Mouse (Mus musculus) cortical plate, adult 2 months (tissue): ENCODE results near the gene Ntn1.

ENCODE experiments used
- CTCF ChIP-seq: fragments of 200-500 bp; IDR thresholded peaks from 2 replicates; pipeline ENCODE4 v1.5.1; 2011; ENCODE audit warnings: mild to moderate bottlenecking, control low read depth, low read length; ENCODE audit not compliant: insufficient read depth; ENCODE audit errors: extremely low read depth
- POLR2A ChIP-seq: fragments of 200-500 bp; IDR thresholded peaks from 2 replicates; pipeline ENCODE4 v1.6.1; 2011; ENCODE audit warnings: mild to moderate bottlenecking, low read length, control low read depth; ENCODE audit not compliant: insufficient read depth; ENCODE audit errors: extremely low read depth

DNA sequence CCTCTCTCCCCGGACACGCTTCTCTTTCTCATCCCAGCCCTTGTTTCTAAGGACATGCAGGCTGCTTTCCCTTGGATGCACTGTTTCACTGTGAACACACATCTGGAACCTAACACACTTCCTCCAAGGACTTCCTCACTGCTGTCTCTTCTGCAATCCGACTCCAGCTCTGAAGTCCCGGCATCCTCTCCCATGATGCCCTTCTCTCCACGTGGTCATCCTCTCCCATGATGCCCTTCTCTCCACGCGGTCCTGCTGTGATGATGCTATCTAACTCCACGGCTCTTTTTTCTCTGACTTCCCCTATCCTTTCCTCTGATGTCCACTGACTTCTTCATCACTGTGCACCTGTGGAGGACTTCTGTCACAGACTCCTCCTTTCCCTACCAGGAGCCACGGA lies 39.5 kb upstream of the Ntn1 start:
- TF ChIP-seq POLR2A: no peak
- no peak for TF ChIP-seq CTCF
